Mouse (Mus musculus): ENCODE measurements around the gene Myl6. TPM values are rescaled to one million over a fixed set of nuclear protein-coding genes. Genes with fewer than 3 reads are reported as not detected.

The Myl6 gene
- polyA plus RNA-seq, 1 experiment from 2014 or later, result 921 TPM

- no peaks in the 10 kb centered on the region; the same call in 1 of the 2 replicates for H3K36me3 ChIP-seq (ENCODE audit: control insufficient read depth, insufficient read depth, low read length)
- under 1% methylated on average over 37 of the region's 37 CpGs for WGBS
- peak within 1 kb of the TSS; percentile 61 for H3K9ac ChIP-seq (ENCODE audit: low read depth, low read length)
- peak within 1 kb of the TSS; percentile 70 for H3K4me3 ChIP-seq (ENCODE audit: low read length)
- peaks cover 7% of the 10 kb centered on the region for H3K27me3 ChIP-seq (ENCODE audit: control insufficient read depth, insufficient read depth, low read length)
- peak within 1 kb of the TSS; percentile 99 for H3K4me2 ChIP-seq (replicated peaks; ENCODE audit: low read depth, low read length)
- 0 out of 2 replicates have a peak, but pooled peaks cover 8% of the 10 kb centered on the region for H3K4me1 ChIP-seq (ENCODE audit: control insufficient read depth, insufficient read depth, low read length)
- peak within 1 kb of the TSS; percentile 18; the same call in 1 of the 2 replicates for H3K27ac ChIP-seq (ENCODE audit: low read depth, low read length)
- peak; percentile 98 for ATAC-seq (ENCODE audit: low FRiP score, low TSS enrichment)
- no peaks in the 10 kb centered on the region for H3K9me3 ChIP-seq (ENCODE audit: control insufficient read depth, low read length)
Measured at GRCm38 (mm10) chr10:128525671-128526308, 31.8 kb upstream of the Myl6 start, which contains the start of gene Esyt1. Esyt1 (minus strand) TSS chr10:128525871.

- Histone ChIP-seq H3K27me3 (ENCODE audit: control insufficient read depth, insufficient read depth, low read length) (peaks cover 7% of the 10 kb centered on the region), H3K9ac (ENCODE audit: low read depth, low read length) (peak overlapping the region; percentile 61), H3K4me1 (ENCODE audit: control insufficient read depth, insufficient read depth, low read length) (0 out of 2 replicates have a peak, but pooled peaks cover 8% of the 10 kb centered on the region), H3K4me2 (replicated peaks; ENCODE audit: low read depth, low read length) (peak overlapping the region; percentile 99), H3K9me3 (ENCODE audit: control insufficient read depth, low read length) (no peaks in the 10 kb centered on the region), H3K36me3 (ENCODE audit: control insufficient read depth, insufficient read depth, low read length) (no peaks in the 10 kb centered on the region; the same call in 1 of the 2 replicates), H3K4me3 (ENCODE audit: low read length) (peak overlapping the region; percentile 70), H3K27ac (ENCODE audit: low read depth, low read length) (peak overlapping the region; percentile 18; the same call in 1 of the 2 replicates)
- whole genome bisulfite sequencing, result under 1% methylated on average over 58 of the region's 58 CpGs
- ATAC-seq (ENCODE audit: low FRiP score, low TSS enrichment), result peak; percentile 40
Measured at GRCm38 (mm10) chr10:128524732-128525662, 31.1 kb upstream of the Myl6 start.

- peaks cover 7% of the 10 kb centered on the region for H3K27me3 ChIP-seq (ENCODE audit: control insufficient read depth, insufficient read depth, low read length)
- peaks cover 3% of the 10 kb centered on the region; the same call in 1 of the 2 replicates for H3K36me3 ChIP-seq (ENCODE audit: control insufficient read depth, insufficient read depth, low read length)
- WGBS, result 7% methylated on average over 11 of the region's 11 CpGs
- H3K4me2 ChIP-seq (replicated peaks; ENCODE audit: low read depth, low read length), result peak overlapping the region; percentile 99
- no peak overlapping the region for H3K27ac ChIP-seq (ENCODE audit: low read depth, low read length)
- ATAC-seq (ENCODE audit: low FRiP score, low TSS enrichment), result no peak
- H3K9me3 ChIP-seq (ENCODE audit: control insufficient read depth, low read length), result no peaks in the 10 kb centered on the region
- H3K4me3 ChIP-seq (ENCODE audit: low read length), result peak overlapping the region; percentile 70
- H3K9ac ChIP-seq (ENCODE audit: low read depth, low read length), result peak overlapping the region; percentile 61; the same call in 1 of the 2 replicates
- H3K4me1 ChIP-seq (ENCODE audit: control insufficient read depth, insufficient read depth, low read length), result 0 out of 2 replicates have a peak, but pooled peaks cover 8% of the 10 kb centered on the region
Measured at GRCm38 (mm10) chr10:128524111-128524731, 30.3 kb upstream of the Myl6 start.

- H3K4me2 ChIP-seq (replicated peaks; ENCODE audit: low read depth, low read length), result no peak overlapping the region
- ATAC-seq (ENCODE audit: low FRiP score, low TSS enrichment), result no peak
- 0 out of 2 replicates have a peak, but pooled peaks cover 8% of the 10 kb centered on the region for H3K4me1 ChIP-seq (ENCODE audit: control insufficient read depth, insufficient read depth, low read length)
- 80% methylated on average over 6 of the region's 6 CpGs for WGBS
- H3K9me3 ChIP-seq (ENCODE audit: control insufficient read depth, low read length), result no peaks in the 10 kb centered on the region
- H3K36me3 ChIP-seq (ENCODE audit: control insufficient read depth, insufficient read depth, low read length), result peaks cover 6% of the 10 kb centered on the region; the same call in 1 of the 2 replicates
- no peak overlapping the region for H3K9ac ChIP-seq (ENCODE audit: low read depth, low read length)
- peaks cover 7% of the 10 kb centered on the region for H3K27me3 ChIP-seq (ENCODE audit: control insufficient read depth, insufficient read depth, low read length)
- H3K4me3 ChIP-seq (ENCODE audit: low read length), result no peak overlapping the region
- no peak overlapping the region for H3K27ac ChIP-seq (ENCODE audit: low read depth, low read length)
Measured at GRCm38 (mm10) chr10:128522351-128522750, 28.4 kb upstream of the Myl6 start.

- ATAC-seq (ENCODE audit: low FRiP score, low TSS enrichment), result no peak
- 0 out of 2 replicates have a peak, but pooled peaks cover 8% of the 10 kb centered on the region for H3K4me1 ChIP-seq (ENCODE audit: control insufficient read depth, insufficient read depth, low read length)
- no peak overlapping the region for H3K4me2 ChIP-seq (replicated peaks; ENCODE audit: low read depth, low read length)
- H3K4me3 ChIP-seq (ENCODE audit: low read length), result no peak overlapping the region
- WGBS, result 85% methylated on average over 16 of the region's 16 CpGs
- H3K27me3 ChIP-seq (ENCODE audit: control insufficient read depth, insufficient read depth, low read length), result peaks cover 15% of the 10 kb centered on the region
- H3K36me3 ChIP-seq (ENCODE audit: control insufficient read depth, insufficient read depth, low read length), result peaks cover 6% of the 10 kb centered on the region; the same call in 1 of the 2 replicates
- H3K9me3 ChIP-seq (ENCODE audit: control insufficient read depth, low read length), result no peaks in the 10 kb centered on the region
- no peak overlapping the region for H3K9ac ChIP-seq (ENCODE audit: low read depth, low read length)
- H3K27ac ChIP-seq (ENCODE audit: low read depth, low read length), result no peak overlapping the region
Measured at GRCm38 (mm10) chr10:128520591-128520990, 26.6 kb upstream of the Myl6 start.

DNA sequence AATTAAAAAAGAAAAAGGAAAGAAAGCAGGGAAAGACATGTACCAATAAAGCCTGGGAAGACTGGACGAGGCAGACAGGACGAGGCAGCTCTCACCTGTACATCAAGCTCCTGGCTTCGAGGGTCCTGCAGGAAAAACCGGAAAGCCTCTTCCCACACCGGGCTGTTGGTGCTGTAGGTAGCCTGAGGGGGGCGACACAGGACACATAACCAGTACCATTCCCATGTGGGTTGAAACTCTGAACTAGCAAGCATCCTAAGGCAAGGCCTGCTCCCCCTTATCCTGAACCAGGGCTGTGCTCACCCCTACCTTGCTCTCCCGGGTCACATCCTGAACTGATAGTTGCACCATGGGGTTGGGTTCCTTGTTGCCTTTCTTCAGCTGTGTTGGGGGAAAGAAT, 24.9 kb upstream of the Myl6 start:
- ATAC-seq (ENCODE audit: low FRiP score, low TSS enrichment), result no peak
- peaks cover 10% of the 10 kb centered on the region for H3K27me3 ChIP-seq (ENCODE audit: control insufficient read depth, insufficient read depth, low read length)
- H3K36me3 ChIP-seq (ENCODE audit: control insufficient read depth, insufficient read depth, low read length), result peaks cover 6% of the 10 kb centered on the region; the same call in 1 of the 2 replicates
- 76% methylated on average over 7 of the region's 7 CpGs for WGBS
- no peak overlapping the region for H3K4me2 ChIP-seq (replicated peaks; ENCODE audit: low read depth, low read length)
- H3K9me3 ChIP-seq (ENCODE audit: control insufficient read depth, low read length), result no peaks in the 10 kb centered on the region
- no peak overlapping the region for H3K9ac ChIP-seq (ENCODE audit: low read depth, low read length)
- no peak overlapping the region for H3K4me3 ChIP-seq (ENCODE audit: low read length)
- no peak overlapping the region for H3K27ac ChIP-seq (ENCODE audit: low read depth, low read length)
- 0 out of 2 replicates have a peak, but pooled peaks cover 3% of the 10 kb centered on the region for H3K4me1 ChIP-seq (ENCODE audit: control insufficient read depth, insufficient read depth, low read length)

DNA sequence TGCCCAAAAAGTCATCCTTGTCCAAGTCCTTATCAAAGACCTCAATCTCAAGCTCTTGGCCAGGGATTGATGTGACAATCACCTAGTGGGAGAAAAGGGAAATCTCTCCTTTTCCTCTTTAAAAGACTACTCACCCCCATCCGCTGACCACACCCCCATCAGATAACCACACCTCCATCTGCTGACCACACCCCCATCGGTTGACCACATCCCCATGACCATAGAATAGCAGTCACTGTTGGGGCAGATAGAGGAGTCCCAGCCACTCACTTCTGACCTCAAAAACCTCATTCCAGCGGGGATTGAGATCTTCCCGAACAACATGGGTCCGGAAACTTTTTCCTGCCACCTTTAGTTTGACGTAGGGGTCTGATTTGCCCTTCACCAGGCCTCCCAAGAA, 22.7 kb upstream of the Myl6 start:
- H3K9me3 ChIP-seq (ENCODE audit: control insufficient read depth, low read length), result no peaks in the 10 kb centered on the region
- peaks cover 9% of the 10 kb centered on the region; the same call in 1 of the 2 replicates for H3K36me3 ChIP-seq (ENCODE audit: control insufficient read depth, insufficient read depth, low read length)
- H3K27ac ChIP-seq (ENCODE audit: low read depth, low read length), result no peak overlapping the region
- H3K4me3 ChIP-seq (ENCODE audit: low read length), result no peak overlapping the region
- peaks cover 8% of the 10 kb centered on the region for H3K27me3 ChIP-seq (ENCODE audit: control insufficient read depth, insufficient read depth, low read length)
- 25% methylated on average over 6 of the region's 6 CpGs for WGBS
- H3K9ac ChIP-seq (ENCODE audit: low read depth, low read length), result no peak overlapping the region
- H3K4me1 ChIP-seq (ENCODE audit: control insufficient read depth, insufficient read depth, low read length), result 0 out of 2 replicates have a peak, but pooled peaks cover 3% of the 10 kb centered on the region
- no peak for ATAC-seq (ENCODE audit: low FRiP score, low TSS enrichment)
- no peak overlapping the region for H3K4me2 ChIP-seq (replicated peaks; ENCODE audit: low read depth, low read length)

DNA sequence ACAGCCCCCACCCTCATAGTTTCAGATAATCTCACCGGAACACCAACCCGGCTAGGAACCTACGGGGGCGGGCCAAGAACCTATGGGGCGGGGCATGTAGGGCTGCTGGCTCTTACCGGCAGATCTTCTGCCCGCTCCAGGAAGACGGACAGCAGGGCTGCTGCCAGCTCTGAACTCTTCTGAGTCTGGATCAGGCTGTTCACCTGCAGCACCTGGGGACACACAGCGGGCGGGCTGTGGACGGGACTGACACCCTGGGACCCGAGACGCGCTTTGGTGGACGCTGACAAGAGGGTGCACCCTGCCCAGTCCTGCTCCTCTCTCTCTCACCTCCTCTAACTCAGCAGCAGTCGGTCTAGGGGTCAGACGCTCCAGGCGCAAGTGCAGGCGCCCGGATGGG, 22.1 kb upstream of the Myl6 start:
- Histone ChIP-seq H3K4me3 (ENCODE audit: low read length) (peak overlapping the region; percentile 13; the same call in 1 of the 2 replicates), H3K4me2 (replicated peaks; ENCODE audit: low read depth, low read length) (peak overlapping the region; percentile 27), H3K9me3 (ENCODE audit: control insufficient read depth, low read length) (no peaks in the 10 kb centered on the region), H3K9ac (ENCODE audit: low read depth, low read length) (0 out of 2 replicates have a peak overlapping the region, but pooled peaks have one; percentile 28), H3K36me3 (ENCODE audit: control insufficient read depth, insufficient read depth, low read length) (peaks cover 11% of the 10 kb centered on the region; the same call in 1 of the 2 replicates), H3K4me1 (ENCODE audit: control insufficient read depth, insufficient read depth, low read length) (0 out of 2 replicates have a peak, but pooled peaks cover 3% of the 10 kb centered on the region), H3K27ac (ENCODE audit: low read depth, low read length) (no peak overlapping the region), H3K27me3 (ENCODE audit: control insufficient read depth, insufficient read depth, low read length) (peaks cover 8% of the 10 kb centered on the region)
- ATAC-seq (ENCODE audit: low FRiP score, low TSS enrichment), result 0 out of 2 replicates have a peak, but pooled peaks have one; percentile 33
- WGBS, result 23% methylated on average over 20 of the region's 20 CpGs

Data from kidney, embryonic 14.5 days (tissue).